Mouse (Mus musculus) left cerebral cortex, postnatal 4 days (tissue): ENCODE results near the gene Apoa4. TPM values are rescaled to one million over a fixed set of nuclear protein-coding genes. Genes with fewer than 3 reads are reported as not detected.

ENCODE experiments used
- DNase-seq: peaks from one replicate; pipeline ENCODE4 v3.0.0-alpha.2; 2022
- intact Hi-C: fragments of 180-260 bp; cut with DNase I; formaldehyde crosslinking; loops from one replicate; pipeline ENCODE4 v1.15.1; 2025
- total RNA-seq, 2 experiments: library from RNA; stranded (reverse); gene quantifications; 2 replicates each; pipeline ENCODE4 v1.2.3; 2021

Gene Apoa4
- total RNA-seq, 2 experiments from 2014 or later: not detected

- intact Hi-C loops: no loop called here
- DNase-seq: no peak
Observed at GRCm38 (mm10) chr9:46272070-46272469, 31.6 kb downstream of the Apoa4 start.

GRCm38 (mm10) chr9:46272677-46273454 is 32.4 kb downstream of the Apoa4 start, which contains the start of gene Zpr1:
TSS of gene Zpr1 (plus strand) at chr9:46273064.
- peak; percentile 85 for DNase-seq
- intact Hi-C loops: no loop called here

- intact Hi-C loops: no loop called here
- no peak for DNase-seq
Observed at GRCm38 (mm10) chr9:46274494-46274893, 34.0 kb downstream of the Apoa4 start.

DNA sequence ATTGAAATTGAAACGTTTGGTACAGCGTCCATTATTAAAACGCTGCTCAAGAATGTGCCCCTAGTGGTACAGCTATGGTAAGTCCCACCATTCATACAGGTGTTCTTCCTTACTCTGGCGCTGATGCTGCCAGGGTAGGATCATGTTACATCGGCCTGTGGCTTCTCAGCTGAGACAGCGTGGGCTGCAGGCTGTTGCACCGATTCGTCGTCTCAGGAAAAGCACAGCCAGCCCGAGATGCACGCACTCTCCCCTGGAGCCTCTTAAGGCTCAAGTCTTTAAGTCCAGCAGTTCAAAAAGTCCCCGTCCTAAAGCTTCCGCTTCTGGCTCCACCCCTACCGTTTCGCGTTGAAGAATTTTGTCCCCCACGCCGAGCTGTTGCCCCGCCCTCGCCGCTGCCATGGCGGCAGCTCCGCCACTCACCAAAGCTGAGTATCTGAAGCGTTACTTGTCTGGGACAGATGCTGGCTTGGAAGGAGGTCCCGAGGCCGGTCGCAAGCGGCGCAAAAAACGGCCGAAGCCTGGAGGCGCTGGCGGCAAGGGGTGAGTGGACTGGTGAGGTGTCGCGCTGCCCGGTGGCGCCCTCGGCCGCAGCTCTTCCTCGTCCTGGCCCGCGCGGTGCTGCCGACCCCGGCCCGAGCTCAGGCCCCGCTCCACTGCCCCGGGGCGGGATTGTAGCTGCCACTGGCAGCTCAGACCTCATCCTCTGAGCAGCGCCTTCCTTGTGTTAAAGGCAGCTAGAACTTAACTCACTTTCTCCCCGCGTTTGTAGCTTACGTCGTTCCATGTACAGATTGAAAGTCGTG is 42.3 kb downstream of the Apoa4 start, which contains the start of gene Bud13:
Gene Bud13 (plus strand): TSS at position 378 of the 806 bp plus-strand sequence.
- DNase-seq: peak; percentile 94
- intact Hi-C loops: no loop called here

Other genes starting within 250 kb of the Apoa4 start
- 100 to 1,000 TPM; 262 to 267 TPM for gene Pafah1b2, start 228.0 kb upstream of the Apoa4 start, total RNA-seq
- 10 to 100 TPM; 54.6 to 56.9 TPM for gene Sik3, start 227.9 kb upstream of the Apoa4 start, total RNA-seq
- gene Apoa1, start 12.1 kb upstream of the Apoa4 start, total RNA-seq: 1 to 10 TPM in 1 of 2 experiments, not detected in 1; 1.4 TPM
- not detected for gene Apoc3, start 5.1 kb upstream of the Apoa4 start, total RNA-seq
- not detected for gene Apoa5, start 27.9 kb downstream of the Apoa4 start, total RNA-seq
- gene Zpr1, start 32.4 kb downstream of the Apoa4 start, total RNA-seq: 10 to 100 TPM; 47.2 to 48.1 TPM
- gene Bud13, start 42.3 kb downstream of the Apoa4 start, total RNA-seq: 10 to 100 TPM; 13.2 TPM
- gene 4931429L15Rik, start 79.3 kb downstream of the Apoa4 start, total RNA-seq: not detected